Comparison of ENCODE assay signal across 18 mouse cellular contexts in the genomic region with DNA sequence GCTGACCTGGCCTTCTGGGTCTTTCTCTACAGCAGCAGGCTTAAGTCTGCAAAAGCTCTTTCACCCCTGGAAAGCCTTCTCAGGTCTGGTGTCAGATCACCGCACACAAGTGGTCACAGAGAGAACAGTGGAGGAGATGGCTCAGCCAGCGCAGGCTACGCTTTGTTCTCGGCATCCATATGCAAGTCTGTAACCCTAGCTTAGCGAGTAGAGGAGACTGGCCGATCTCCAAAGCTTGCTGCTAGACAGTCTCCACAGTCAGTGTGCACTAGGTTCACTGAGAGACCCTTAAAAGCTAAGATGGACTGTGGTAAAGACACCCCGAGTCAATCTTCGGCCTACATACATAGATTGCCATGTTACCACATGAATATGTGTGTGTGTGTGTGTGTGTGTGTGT.
DNase-seq lines count a peak whose midpoint lies in the region; ATAC-seq and TF ChIP-seq lines count a peak whose summit lies in the region.
"Had no signal": no experiment of that assay in that cellular context is flagged by ENCODE, and none has a peak within 500 bp of the region (broad histone marks: within the 10 kb centered on the region; RNA-seq: fewer than 3 reads in every experiment).

No protein-coding gene starts in this region.

- ATAC-seq in hindbrain, embryonic 13.5 days (ENCODE audit: low FRiP score), result no peak
- no peak for ATAC-seq in hindbrain, embryonic 12.5 days (ENCODE audit: low FRiP score)
- ATAC-seq in lung, embryonic 14.5 days (ENCODE audit: insufficient read depth), result no peak
- no peak; the same call in 1 of the 2 replicates for ATAC-seq in embryonic facial prominence, embryonic 14.5 days (ENCODE audit: low read depth)
- ATAC-seq in neural tube, embryonic 15.5 days (ENCODE audit: low FRiP score), result no peak

- no peaks in the 10 kb centered on the region for H3K9me3 ChIP-seq in hindbrain, embryonic 13.5 days
- H3K9me3 ChIP-seq in hindbrain, embryonic 12.5 days (replicated peaks), result no peaks in the 10 kb centered on the region
- no peaks in the 10 kb centered on the region for H3K9me3 ChIP-seq in lung, embryonic 14.5 days (ENCODE audit: low read depth, low read length)
- no peaks in the 10 kb centered on the region for H3K9me3 ChIP-seq in embryonic facial prominence, embryonic 14.5 days (ENCODE audit: control insufficient read depth, low read length)
- H3K9me3 ChIP-seq in neural tube, embryonic 15.5 days (replicated peaks), result no peaks in the 10 kb centered on the region
- H3K9me3 ChIP-seq: embryonic facial prominence, embryonic 15.5 days; forebrain, embryonic 10.5 days had no signal

- 0 out of 2 replicates have a peak overlapping the region, but pooled peaks have one; percentile 74 for H3K27ac ChIP-seq in hindbrain, embryonic 13.5 days
- no peak overlapping the region for H3K27ac ChIP-seq in hindbrain, embryonic 12.5 days
- H3K27ac ChIP-seq in lung, embryonic 14.5 days (ENCODE audit: low read depth), result no peak overlapping the region
- no peak overlapping the region for H3K27ac ChIP-seq in embryonic facial prominence, embryonic 14.5 days (replicated peaks; ENCODE audit: low read depth, low read length)
- H3K27ac ChIP-seq in neural tube, embryonic 15.5 days (replicated peaks), result peak overlapping the region; percentile 72
- H3K27ac ChIP-seq: heart, adult 2 months; liver, embryonic 14.5 days had no signal

- H3K4me2 ChIP-seq in hindbrain, embryonic 13.5 days, result no peak overlapping the region
- H3K4me2 ChIP-seq in hindbrain, embryonic 12.5 days (replicated peaks), result no peak overlapping the region
- no peak overlapping the region for H3K4me2 ChIP-seq in lung, embryonic 14.5 days
- H3K4me2 ChIP-seq in embryonic facial prominence, embryonic 14.5 days (ENCODE audit: low read depth, low read length), result no peak overlapping the region
- H3K4me2 ChIP-seq in neural tube, embryonic 15.5 days, result no peak overlapping the region
- H3K4me2 ChIP-seq: embryonic facial prominence, embryonic 15.5 days had no signal

- intact Hi-C loops in left cerebral cortex, postnatal 36 days (cut with DNase I), result loop anchor here (5.0 kb wide), 1 partner anchor 80 kb away; no protein-coding TSS in a partner anchor

- WGBS in hindbrain, embryonic 13.5 days, result 82% methylated on average over 8 of the region's 8 CpGs
- WGBS in hindbrain, embryonic 12.5 days, result 78% methylated on average over 8 of the region's 8 CpGs
- 68% methylated on average over 8 of the region's 8 CpGs for WGBS in lung, embryonic 14.5 days
- 72% methylated on average over 8 of the region's 8 CpGs for WGBS in embryonic facial prominence, embryonic 14.5 days
- WGBS in neural tube, embryonic 15.5 days, result 77% methylated on average over 8 of the region's 8 CpGs

- no peak overlapping the region for H3K9ac ChIP-seq in hindbrain, embryonic 13.5 days
- no peak overlapping the region for H3K9ac ChIP-seq in hindbrain, embryonic 12.5 days
- H3K9ac ChIP-seq in lung, embryonic 14.5 days, result 0 out of 2 replicates have a peak overlapping the region, but pooled peaks have one; percentile 13
- H3K9ac ChIP-seq in embryonic facial prominence, embryonic 14.5 days (ENCODE audit: low read depth, low read length), result peak overlapping the region; percentile 1; the same call in 1 of the 2 replicates
- no peak overlapping the region for H3K9ac ChIP-seq in neural tube, embryonic 15.5 days (replicated peaks)
- H3K9ac ChIP-seq: embryonic facial prominence, embryonic 15.5 days; liver, embryonic 14.5 days had no signal

- peak; percentile 43 for DNase-seq in lung, embryonic 14.5 days
- DNase-seq in lung, postnatal 25 days (ENCODE audit: low spot score), result no peak
- DNase-seq in embryonic facial prominence, embryonic 14.5 days (ENCODE audit: low spot score), result peak; percentile 58
- no peak for DNase-seq in urinary bladder, postnatal 14 days (ENCODE audit: low spot score)
- no peak for DNase-seq in left cerebral cortex, postnatal 36 days (ENCODE audit: low spot score in 2 of 2)
- DNase-seq: adrenal gland, postnatal 14 days; B cell, adult 2 months; cerebellum, adult 11-12 months; heart, adult 2 months; heart, postnatal 14 days; kidney, postnatal 14 days; lung, postnatal 14 days had no signal

- no peak overlapping the region for H3K4me3 ChIP-seq in hindbrain, embryonic 13.5 days
- H3K4me3 ChIP-seq in hindbrain, embryonic 12.5 days, result no peak overlapping the region
- H3K4me3 ChIP-seq in lung, embryonic 14.5 days (ENCODE audit: low read depth, low read length), result no peak overlapping the region
- H3K4me3 ChIP-seq in embryonic facial prominence, embryonic 14.5 days (ENCODE audit: low read depth, low read length), result no peak overlapping the region
- H3K4me3 ChIP-seq in neural tube, embryonic 15.5 days (replicated peaks), result no peak overlapping the region
- H3K4me3 ChIP-seq: embryonic facial prominence, embryonic 15.5 days; forebrain, embryonic 10.5 days; heart, adult 2 months had no signal

- no peak for TF ChIP-seq CTCF in lung, embryonic 14.5 days (IDR thresholded peaks at IDR 0.05; ENCODE audit: low read depth)

- H3K36me3 ChIP-seq in hindbrain, embryonic 13.5 days, result no peaks in the 10 kb centered on the region
- H3K36me3 ChIP-seq in hindbrain, embryonic 12.5 days, result no peaks in the 10 kb centered on the region
- no peaks in the 10 kb centered on the region for H3K36me3 ChIP-seq in lung, embryonic 14.5 days (ENCODE audit: insufficient read depth)
- no peaks in the 10 kb centered on the region for H3K36me3 ChIP-seq in embryonic facial prominence, embryonic 14.5 days (ENCODE audit: control insufficient read depth, insufficient read depth, low read length)
- H3K36me3 ChIP-seq in neural tube, embryonic 15.5 days, result no peaks in the 10 kb centered on the region
- H3K36me3 ChIP-seq: embryonic facial prominence, embryonic 15.5 days; forebrain, embryonic 10.5 days had no signal

- no peaks in the 10 kb centered on the region for H3K27me3 ChIP-seq in hindbrain, embryonic 13.5 days
- H3K27me3 ChIP-seq in hindbrain, embryonic 12.5 days, result no peaks in the 10 kb centered on the region
- H3K27me3 ChIP-seq in lung, embryonic 14.5 days (ENCODE audit: insufficient read depth, low read length), result no peaks in the 10 kb centered on the region
- no peaks in the 10 kb centered on the region for H3K27me3 ChIP-seq in embryonic facial prominence, embryonic 14.5 days (replicated peaks; ENCODE audit: control insufficient read depth, insufficient read depth, low read length)
- no peaks in the 10 kb centered on the region for H3K27me3 ChIP-seq in neural tube, embryonic 15.5 days (replicated peaks)
- H3K27me3 ChIP-seq: embryonic facial prominence, embryonic 15.5 days had no signal

- peaks cover 36% of the 10 kb centered on the region for H3K4me1 ChIP-seq in hindbrain, embryonic 13.5 days (replicated peaks)
- H3K4me1 ChIP-seq in hindbrain, embryonic 12.5 days, result peaks cover 36% of the 10 kb centered on the region
- H3K4me1 ChIP-seq in lung, embryonic 14.5 days (ENCODE audit: insufficient read depth), result peaks cover 25% of the 10 kb centered on the region
- H3K4me1 ChIP-seq in embryonic facial prominence, embryonic 14.5 days (ENCODE audit: control insufficient read depth, insufficient read depth, low read length), result peaks cover 40% of the 10 kb centered on the region
- H3K4me1 ChIP-seq in neural tube, embryonic 15.5 days, result peaks cover 43% of the 10 kb centered on the region

Comparison
In these comparisons a context has a peak if more than half of its experiments do, and no peak if none do; other contexts are left out.
1. H3K27ac ChIP-seq: peak in hindbrain, embryonic 13.5 days (single experiment) and neural tube, embryonic 15.5 days (single experiment); none in hindbrain, embryonic 12.5 days (single experiment), lung, embryonic 14.5 days (single experiment) and embryonic facial prominence, embryonic 14.5 days (single experiment).
2. DNase-seq: peak in lung, embryonic 14.5 days (single experiment) and embryonic facial prominence, embryonic 14.5 days (single experiment); none in lung, postnatal 25 days (single experiment), urinary bladder, postnatal 14 days (single experiment) and left cerebral cortex, postnatal 36 days (0 of 2).
3. H3K9ac ChIP-seq: peak in lung, embryonic 14.5 days (single experiment) and embryonic facial prominence, embryonic 14.5 days (single experiment); none in hindbrain, embryonic 13.5 days (single experiment), hindbrain, embryonic 12.5 days (single experiment) and neural tube, embryonic 15.5 days (single experiment).